Mouse (Mus musculus) cortical plate, adult 2 months (tissue): Measurements from ENCODE around the gene Zfp488. TPM values are rescaled to one million over a fixed set of nuclear protein-coding genes. Genes with fewer than 3 reads are reported as not detected.

ENCODE experiments used
- H3K27ac ChIP-seq: fragments of 200-500 bp; 2 replicates; pipeline ENCODE4 v1.5.1; 2012; ENCODE audit warnings: low read length, control low read depth, inconsistent platforms; ENCODE audit not compliant: insufficient read depth
- H3K4me1 ChIP-seq: fragments of 200-500 bp; 2 replicates; pipeline ENCODE4 v1.6.1; 2011; ENCODE audit warnings: low read length; ENCODE audit not compliant: control insufficient read depth, insufficient read depth
- H3K4me3 ChIP-seq: fragments of 200-500 bp; 2 replicates; pipeline ENCODE4 v1.5.1; 2011; ENCODE audit warnings: mild to moderate bottlenecking, low read length, control low read depth; ENCODE audit not compliant: insufficient read depth
- CTCF ChIP-seq: fragments of 200-500 bp; IDR thresholded peaks from 2 replicates; pipeline ENCODE4 v1.5.1; 2011; ENCODE audit warnings: mild to moderate bottlenecking, control low read depth, low read length; ENCODE audit not compliant: insufficient read depth; ENCODE audit errors: extremely low read depth
- POLR2A ChIP-seq: fragments of 200-500 bp; IDR thresholded peaks from 2 replicates; pipeline ENCODE4 v1.6.1; 2011; ENCODE audit warnings: mild to moderate bottlenecking, low read length, control low read depth; ENCODE audit not compliant: insufficient read depth; ENCODE audit errors: extremely low read depth
- polyA plus RNA-seq: library from polyadenylated mRNA; depleted of rRNA; stranded (reverse); fragments of >200 nt; gene quantifications from 2 replicates; pipeline ENCODE4 v1.2.3, GENCODE M21; 2012

Gene Zfp488
- polyA plus RNA-seq, 1 experiment = 3.4 TPM

- Histone ChIP-seq H3K4me3 (no peak overlapping the region), H3K27ac (no peak overlapping the region), H3K4me1 (no peaks in the 10 kb centered on the region)
- TF ChIP-seq CTCF (no peak), POLR2A (no peak)
Observed at GRCm38 (mm10) chr14:33952233-33952981, 26.2 kb downstream of the Zfp488 start.

GRCm38 (mm10) chr14:33946125-33946524, 32.4 kb downstream of the Zfp488 start:
- no peak overlapping the region for H3K4me3 ChIP-seq
- TF ChIP-seq CTCF (no peak), POLR2A (no peak)
- H3K27ac ChIP-seq = no peak overlapping the region
- no peaks in the 10 kb centered on the region for H3K4me1 ChIP-seq

GRCm38 (mm10) chr14:33942222-33942621, 36.3 kb downstream of the Zfp488 start:
- TF ChIP-seq CTCF (no peak), POLR2A (no peak)
- Histone ChIP-seq H3K27ac (no peak overlapping the region), H3K4me3 (no peak overlapping the region), H3K4me1 (no peaks in the 10 kb centered on the region)

DNA sequence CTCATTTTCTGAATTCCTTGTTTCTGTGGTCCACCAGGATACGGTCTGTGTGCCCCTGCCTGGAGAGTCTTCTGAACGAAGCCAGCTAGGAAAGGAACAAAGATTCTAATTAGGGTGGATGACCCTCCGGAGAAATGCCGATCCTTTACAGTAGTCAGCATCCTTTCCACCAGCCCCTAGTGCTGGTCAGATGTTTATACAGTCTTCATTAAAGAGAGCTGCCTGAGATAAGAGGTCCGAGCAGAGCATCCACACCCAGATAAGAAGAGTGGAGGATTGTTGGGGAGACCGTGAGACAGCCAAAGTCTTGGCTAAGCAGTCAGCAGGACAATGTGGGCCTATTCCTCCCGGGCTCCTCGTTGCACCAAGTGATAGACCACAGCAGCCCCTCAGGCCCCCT, 37.8 kb downstream of the Zfp488 start, which contains the start of gene Gdf2:
TSS of gene Gdf2 (plus strand) at position 301 of the 400 bp plus-strand sequence.
- no peak within 1 kb of the TSS for H3K27ac ChIP-seq
- TF ChIP-seq CTCF (no peak), POLR2A (no peak)
- H3K4me3 ChIP-seq = no peak within 1 kb of the TSS
- H3K4me1 ChIP-seq = no peaks in the 10 kb centered on the region

- Histone ChIP-seq H3K4me3 (no peak overlapping the region), H3K27ac (no peak overlapping the region), H3K4me1 (no peaks in the 10 kb centered on the region)
- TF ChIP-seq CTCF = peak; percentile 92
- TF ChIP-seq POLR2A = no peak
Observed at GRCm38 (mm10) chr14:33939117-33939516, 39.4 kb downstream of the Zfp488 start.

GRCm38 (mm10) chr14:33933778-33934317, 44.7 kb downstream of the Zfp488 start:
- H3K27ac ChIP-seq = no peak overlapping the region
- no peaks in the 10 kb centered on the region for H3K4me1 ChIP-seq
- TF ChIP-seq CTCF (peak; percentile 52), POLR2A (no peak)
- H3K4me3 ChIP-seq = no peak overlapping the region

GRCm38 (mm10) chr14:33932935-33933703, 45.4 kb downstream of the Zfp488 start:
- Histone ChIP-seq H3K4me3 (no peak overlapping the region), H3K4me1 (no peaks in the 10 kb centered on the region), H3K27ac (no peak overlapping the region)
- TF ChIP-seq POLR2A (no peak), CTCF (peak; percentile 41)

DNA sequence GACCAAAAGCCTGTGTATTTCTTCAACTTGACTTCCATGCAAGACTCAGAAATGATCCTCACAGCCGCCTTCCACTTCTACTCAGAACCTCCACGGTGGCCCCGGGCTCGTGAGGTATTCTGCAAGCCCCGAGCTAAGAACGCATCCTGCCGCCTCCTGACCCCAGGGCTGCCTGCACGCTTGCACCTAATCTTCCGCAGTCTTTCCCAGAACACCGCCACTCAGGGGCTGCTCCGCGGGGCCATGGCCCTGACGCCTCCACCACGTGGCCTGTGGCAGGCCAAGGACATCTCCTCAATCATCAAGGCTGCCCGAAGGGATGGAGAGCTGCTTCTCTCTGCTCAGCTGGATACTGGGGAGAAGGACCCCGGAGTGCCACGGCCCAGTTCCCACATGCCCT, 46.7 kb downstream of the Zfp488 start:
- no peaks in the 10 kb centered on the region for H3K4me1 ChIP-seq
- no peak for TF ChIP-seq POLR2A
- no peak for TF ChIP-seq CTCF
- H3K4me3 ChIP-seq = no peak overlapping the region
- no peak overlapping the region for H3K27ac ChIP-seq

GRCm38 (mm10) chr14:33923168-33924070, 55.1 kb downstream of the Zfp488 start, which contains the start of gene Gdf10:
Gene Gdf10, plus strand, starts transcription at chr14:33923587.
- Histone ChIP-seq H3K27ac (no peak within 1 kb of the TSS), H3K4me1 (0 out of 2 replicates have a peak, but pooled peaks cover 1% of the 10 kb centered on the region), H3K4me3 (peak within 1 kb of the TSS; percentile 35)
- TF ChIP-seq POLR2A = no peak
- TF ChIP-seq CTCF = no peak
